Mouse (Mus musculus) liver, embryonic 14.5 days (tissue): ENCODE measurements around the gene Ugt2b36. TPM values are rescaled to one million over a fixed set of nuclear protein-coding genes. Genes with fewer than 3 reads are reported as not detected.

Source experiments
- ATAC-seq: fragments of 200-750 bp; cut with Nextera tagmentation; 2 replicates; pipeline ENCODE4 v1.8.0; 2017; ENCODE audit warnings: moderate number of reproducible peaks, mild to moderate bottlenecking, moderate library complexity; ENCODE audit not compliant: insufficient read depth
- DNase-seq, 3 experiments: peaks; one replicate each; pipeline ENCODE4 v3.0.0-alpha.2; 2012 to 2013; ENCODE audit warnings: low read depth in 3 of 3, low spot score in 3 of 3
- H3K27ac ChIP-seq: fragments of 300-500 bp; sonication (generic); 2 replicates; pipeline ENCODE4 v1.5.1; 2014; ENCODE audit warnings: moderate library complexity, mild to moderate bottlenecking, control low read depth, inconsistent platforms
- H3K27me3 ChIP-seq: fragments of 300-500 bp; sonication (generic); 2 replicates; pipeline ENCODE4 v1.6.1; 2014; ENCODE audit warnings: mild to moderate bottlenecking, low read length, moderate library complexity; ENCODE audit not compliant: control insufficient read depth, insufficient read depth
- H3K36me3 ChIP-seq: fragments of 300-500 bp; sonication (generic); replicated peaks from 2 replicates; pipeline ENCODE4 v1.6.1; 2014; ENCODE audit warnings: low read depth; ENCODE audit not compliant: control insufficient read depth, insufficient read depth
- H3K4me1 ChIP-seq, 2 experiments: fragments of 200-500 bp in 1 of 2; fragments of 300-500 bp in 1 of 2; sonication (generic) in 1 of 2; replicated peaks; 2 replicates each; pipeline ENCODE4 v1.6.1; 2012 to 2014; ENCODE audit warnings: antibody characterized with exemption in 1 of 2, inconsistent platforms in 1 of 2, low read length in 1 of 2; ENCODE audit not compliant: control insufficient read depth in 2 of 2, insufficient read depth in 2 of 2
- H3K4me2 ChIP-seq: fragments of 300-500 bp; sonication (generic); 2 replicates; pipeline ENCODE4 v1.6.1; 2014; ENCODE audit warnings: low read depth, mild to moderate bottlenecking, control low read depth, moderate library complexity
- H3K4me3 ChIP-seq, 2 experiments: fragments of 200-500 bp in 1 of 2; fragments of 300-500 bp in 1 of 2; sonication (generic) in 1 of 2; 2 replicates each; pipeline ENCODE4 v1.5.1; 2012 to 2014; ENCODE audit warnings: low read depth in 2 of 2, low read length in 2 of 2, mild to moderate bottlenecking in 2 of 2, control low read depth in 1 of 2, inconsistent platforms in 1 of 2, moderate library complexity in 1 of 2; ENCODE audit not compliant: insufficient read depth in 1 of 2
- H3K9ac ChIP-seq: fragments of 300-500 bp; sonication (generic); replicated peaks from 2 replicates; pipeline ENCODE4 v1.6.1; 2014; ENCODE audit warnings: mild to moderate bottlenecking, control low read depth, moderate library complexity
- H3K9me3 ChIP-seq: fragments of 300-500 bp; sonication (generic); 2 replicates; pipeline ENCODE4 v1.6.1; 2016; ENCODE audit warnings: low read length, mixed read lengths; ENCODE audit not compliant: control insufficient read depth
- CTCF ChIP-seq: IDR thresholded peaks from 2 replicates; pipeline ENCODE4 v1.5.1; 2016; ENCODE audit warnings: antibody characterized with exemption, low read depth, control low read depth
- EP300 ChIP-seq: IDR thresholded peaks from 2 replicates; pipeline ENCODE4 v1.6.1; 2016; ENCODE audit warnings: antibody characterized with exemption, low read depth
- whole genome bisulfite sequencing: fragments of 180-500 bp; shearing (Covaris S2); extraction: QIAGEN DNeasy Blood & Tissue Kit; methylation state at CpG from one replicate; pipeline ENCODE4 v1.1.7; 2014; ENCODE audit not compliant: insufficient replicate concordance; 5-methylcytosine and 5-hydroxymethylcytosine counted together
- polyA plus RNA-seq, 2 experiments: library from polyadenylated mRNA; depleted of rRNA in 1 of 2; stranded (reverse) in 1 of 2; unstranded in 1 of 2; fragments of >200 nt; fragmentation: Nextera tagmentation in 1 of 2; extraction: Ambion mirVana in 1 of 2; gene quantifications; 2 replicates each; pipeline versions ENCODE4 v1.2.1 to v1.2.3; 2012 to 2014

Ugt2b36 gene
- polyA plus RNA-seq, 2 experiments: 6.5 to 17.0 TPM

DNA sequence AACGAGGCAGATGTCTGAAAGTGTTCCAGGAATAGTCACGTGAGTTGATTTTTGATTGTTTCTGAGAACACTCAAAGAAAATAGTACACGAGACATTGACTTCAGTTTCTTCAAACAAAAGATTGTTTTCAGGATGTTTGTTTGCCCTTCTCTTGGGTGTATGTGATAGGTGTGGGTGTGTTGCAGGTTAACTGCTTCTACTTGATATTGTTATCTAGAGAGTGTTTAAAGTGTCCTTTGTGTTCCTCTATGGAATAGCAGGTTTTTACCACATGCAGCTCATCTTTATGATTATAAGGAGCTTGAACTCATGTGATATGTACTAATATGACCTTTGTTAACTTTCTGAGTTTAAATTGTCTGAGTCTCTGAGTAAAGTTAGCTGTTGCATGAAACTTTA lies 6.1 kb downstream of the Ugt2b36 start:
- Histone ChIP-seq H3K36me3 (no peaks in the 10 kb centered on the region), H3K9ac (no peak overlapping the region), H3K27ac (no peak overlapping the region), H3K9me3 (no peaks in the 10 kb centered on the region), H3K4me2 (no peak overlapping the region), H3K4me1 (no peaks in the 10 kb centered on the region), H3K27me3 (no peaks in the 10 kb centered on the region), H3K4me3 (no peak overlapping the region)
- WGBS: 47% methylated on average over 3 of the region's 3 CpGs
- no peak for TF ChIP-seq EP300
- no peak for TF ChIP-seq CTCF
- no peak for DNase-seq
- ATAC-seq: no peak

DNA sequence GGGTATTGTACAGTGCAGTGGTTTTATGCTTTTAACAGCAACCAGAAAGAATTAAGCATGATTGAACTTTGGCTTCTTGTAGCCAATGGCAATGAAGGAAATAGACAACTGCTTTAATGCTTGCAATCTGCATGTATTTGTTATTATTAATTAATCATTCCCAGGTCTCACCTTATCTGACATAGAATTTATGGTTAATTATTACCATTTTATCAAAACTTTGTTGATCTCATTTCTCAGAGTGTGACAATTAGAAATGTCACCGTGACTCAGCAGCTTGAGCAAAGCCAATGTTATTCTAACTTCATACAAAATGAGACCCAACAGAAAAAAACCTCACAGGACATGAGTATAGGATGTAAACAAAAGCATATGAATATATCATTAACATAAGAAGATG lies 61.7 kb downstream of the Ugt2b36 start:
- H3K9me3 ChIP-seq: no peaks in the 10 kb centered on the region
- no peaks in the 10 kb centered on the region for H3K4me1 ChIP-seq
- no peaks in the 10 kb centered on the region for H3K36me3 ChIP-seq
- 62% methylated on average over 1 of the region's 1 CpGs for WGBS
- DNase-seq: no peak
- no peak overlapping the region for H3K27ac ChIP-seq
- H3K4me3 ChIP-seq: no peak overlapping the region
- no peak for TF ChIP-seq CTCF
- TF ChIP-seq EP300: no peak
- no peak overlapping the region for H3K9ac ChIP-seq
- H3K27me3 ChIP-seq: no peaks in the 10 kb centered on the region
- ATAC-seq: no peak
- no peak overlapping the region for H3K4me2 ChIP-seq

DNA sequence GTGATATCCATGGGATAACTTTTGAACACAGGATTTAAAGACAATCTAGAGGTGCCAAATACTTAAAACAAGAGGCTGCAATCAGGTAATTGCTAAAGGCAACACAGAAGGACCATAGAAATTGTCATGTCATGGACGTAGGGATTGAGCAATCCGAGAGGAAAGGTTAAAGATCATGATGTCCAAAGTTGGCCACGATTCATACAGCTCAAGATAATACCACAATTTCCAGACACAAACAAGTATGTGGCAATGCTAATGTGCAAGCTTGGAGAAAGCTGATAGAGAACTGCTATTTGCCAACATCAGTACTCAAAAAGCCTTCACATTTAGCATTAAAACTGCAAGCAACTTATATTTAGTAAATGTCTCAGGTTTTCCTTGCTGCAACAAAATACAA lies 65.0 kb downstream of the Ugt2b36 start:
- ATAC-seq: no peak
- WGBS: 40% methylated on average over 3 of the region's 3 CpGs
- no peak overlapping the region for H3K9ac ChIP-seq
- no peaks in the 10 kb centered on the region for H3K4me1 ChIP-seq
- no peak for TF ChIP-seq EP300
- no peak for TF ChIP-seq CTCF
- no peaks in the 10 kb centered on the region for H3K9me3 ChIP-seq
- no peak overlapping the region for H3K27ac ChIP-seq
- no peaks in the 10 kb centered on the region for H3K36me3 ChIP-seq
- no peak for DNase-seq
- no peak overlapping the region for H3K4me3 ChIP-seq
- no peaks in the 10 kb centered on the region for H3K27me3 ChIP-seq
- no peak overlapping the region for H3K4me2 ChIP-seq

Other genes with a start within 250 kb of the Ugt2b36 start
- 37.2 and 46.3 TPM in 2 replicates for gene Ugt2b34, start 185.6 kb downstream of the Ugt2b36 start, polyA plus RNA-seq (2012; rRNA removed)
- 51.0 and 59.7 TPM in 2 replicates for gene Ugt2b34, start 185.6 kb downstream of the Ugt2b36 start, polyA plus RNA-seq (2014; fragmentation: Nextera tagmentation; extraction: Ambion mirVana)
- gene Ugt2b1, start 166.0 kb downstream of the Ugt2b36 start, polyA plus RNA-seq (2012; rRNA removed): 0.25 and 0.38 TPM in 2 replicates
- gene Ugt2b1, start 166.0 kb downstream of the Ugt2b36 start, polyA plus RNA-seq (2014; fragmentation: Nextera tagmentation; extraction: Ambion mirVana): 0.25 and 0.29 TPM in 2 replicates
- gene Ugt2b35, start 91.7 kb downstream of the Ugt2b36 start, polyA plus RNA-seq (2012; rRNA removed): 3.8 and 5.0 TPM in 2 replicates
- 1.4 and 1.6 TPM in 2 replicates for gene Ugt2b35, start 91.7 kb downstream of the Ugt2b36 start, polyA plus RNA-seq (2014; fragmentation: Nextera tagmentation; extraction: Ambion mirVana)
- 3.7 and 4.0 TPM in 2 replicates for gene Ugt2b5, start 47.8 kb upstream of the Ugt2b36 start, polyA plus RNA-seq (2012; rRNA removed)
- gene Ugt2b5, start 47.8 kb upstream of the Ugt2b36 start, polyA plus RNA-seq (2014; fragmentation: Nextera tagmentation; extraction: Ambion mirVana): 16.9 and 18.6 TPM in 2 replicates
- gene Ugt2b37, start 162.2 kb upstream of the Ugt2b36 start, polyA plus RNA-seq (2012; rRNA removed): not detected in 2 replicates
- not detected in 2 replicates for gene Ugt2b37, start 162.2 kb upstream of the Ugt2b36 start, polyA plus RNA-seq (2014; fragmentation: Nextera tagmentation; extraction: Ambion mirVana)
- gene Ugt2a3, start 244.6 kb upstream of the Ugt2b36 start, polyA plus RNA-seq (2012; rRNA removed): not detected in 2 replicates
- not detected in 2 replicates for gene Ugt2a3, start 244.6 kb upstream of the Ugt2b36 start, polyA plus RNA-seq (2014; fragmentation: Nextera tagmentation; extraction: Ambion mirVana)